Mouse (Mus musculus) MEL (cell line): ENCODE results near the gene Gm11060. TPM values are rescaled to one million over a fixed set of nuclear protein-coding genes. Genes with fewer than 3 reads are reported as not detected.

ENCODE experiments used
- DNase-seq: peaks from one replicate; pipeline ENCODE4 v3.0.0; 2011; ENCODE audit warnings: low read depth, low spot score
- H3K27ac ChIP-seq: 2 replicates; pipeline ENCODE4 v1.5.1; 2012; ENCODE audit warnings: low read depth, mild to moderate bottlenecking, control low read depth, low read length, moderate library complexity; ENCODE audit not compliant: control insufficient read depth
- H3K27me3 ChIP-seq, 2 experiments: fragments of 150-350 bp in 1 of 2; sonication (generic) in 1 of 2; 2 replicates each; pipeline ENCODE4 v1.6.1; 2012; ENCODE audit warnings: low read length in 2 of 2, mild to moderate bottlenecking in 2 of 2, improper control_type of control experiment in 1 of 2, moderate library complexity in 1 of 2; ENCODE audit not compliant: insufficient read depth in 2 of 2, control insufficient read depth in 1 of 2
- H3K36me3 ChIP-seq, 2 experiments: 2 replicates each; pipeline ENCODE4 v1.6.1; 2012 to 2014; ENCODE audit warnings: low read length in 2 of 2, improper control_type of control experiment in 1 of 2, inconsistent platforms in 1 of 2, mild to moderate bottlenecking in 1 of 2; ENCODE audit not compliant: insufficient read depth in 2 of 2, control insufficient read depth in 1 of 2
- H3K4me1 ChIP-seq, 2 experiments: fragments of 150-350 bp in 1 of 2; sonication (generic) in 1 of 2; 2 replicates each; pipeline ENCODE4 v1.6.1; 2012; ENCODE audit warnings: low read length in 2 of 2, improper control_type of control experiment in 1 of 2, mild to moderate bottlenecking in 1 of 2; ENCODE audit not compliant: insufficient read depth in 2 of 2, control insufficient read depth in 1 of 2
- H3K4me3 ChIP-seq, 2 experiments: fragments of 150-350 bp in 1 of 2; sonication (generic) in 1 of 2; 2 replicates each; pipeline ENCODE4 v1.5.1; 2012; ENCODE audit warnings: low read depth in 2 of 2, low read length in 2 of 2, mild to moderate bottlenecking in 2 of 2, moderate library complexity in 2 of 2, control low read depth in 1 of 2, improper control_type of control experiment in 1 of 2; ENCODE audit not compliant: control insufficient read depth in 1 of 2, insufficient read depth in 1 of 2
- H3K79me2 ChIP-seq: 2 replicates; pipeline ENCODE4 v1.6.1; 2012; ENCODE audit warnings: mild to moderate bottlenecking, low read length, moderate library complexity; ENCODE audit not compliant: control insufficient read depth, poor library complexity, insufficient read depth
- H3K9ac ChIP-seq: 2 replicates; pipeline ENCODE4 v1.6.1; 2012; ENCODE audit warnings: low read depth, mild to moderate bottlenecking, control low read depth, low read length, moderate library complexity; ENCODE audit not compliant: control insufficient read depth, poor library complexity, severe bottlenecking
- H3K9me3 ChIP-seq: fragments of 150-350 bp; sonication (generic); replicated peaks from 2 replicates; pipeline ENCODE4 v1.6.1; 2012; ENCODE audit warnings: mild to moderate bottlenecking, low read length, improper control_type of control experiment, moderate library complexity; ENCODE audit not compliant: insufficient read depth
- BHLHE40 ChIP-seq: IDR thresholded peaks from 2 replicates; pipeline ENCODE4 v1.6.1; 2012; ENCODE audit warnings: low read depth, mild to moderate bottlenecking, inconsistent platforms, low read length, improper control_type of control experiment, borderline replicate concordance
- CHD1 ChIP-seq: IDR thresholded peaks from 2 replicates; pipeline ENCODE4 v1.6.1; 2012; ENCODE audit warnings: low read depth, mild to moderate bottlenecking, inconsistent platforms, low read length, improper control_type of control experiment
- CTCF ChIP-seq, 3 experiments: IDR thresholded peaks in 2 of 3; conservative IDR thresholded peaks in 1 of 3; 2 replicates each; pipeline ENCODE4 v1.5.1; 2011 to 2012; ENCODE audit warnings: low read length in 3 of 3, low read depth in 2 of 3, mild to moderate bottlenecking in 2 of 3, improper control_type of control experiment in 1 of 3, inconsistent platforms in 1 of 3, mixed read lengths in 1 of 3, moderate library complexity in 1 of 3; ENCODE audit not compliant: control insufficient read depth in 1 of 3, insufficient read depth in 1 of 3, poor library complexity in 1 of 3, severe bottlenecking in 1 of 3
- E2F4 ChIP-seq: IDR thresholded peaks from 2 replicates; pipeline ENCODE4 v1.6.1; 2011; ENCODE audit warnings: low read depth, low read length, improper control_type of control experiment, borderline replicate concordance
- HCFC1 ChIP-seq: IDR thresholded peaks from 2 replicates; pipeline ENCODE4 v1.6.1; 2012; ENCODE audit warnings: low read depth, mild to moderate bottlenecking, inconsistent platforms, low read length, improper control_type of control experiment, moderate library complexity
- KAT2A ChIP-seq: conservative IDR thresholded peaks from 2 replicates; pipeline ENCODE4 v1.6.1; 2012; ENCODE audit warnings: low read depth, low read length, improper control_type of control experiment, inconsistent platforms
- MAX ChIP-seq: IDR thresholded peaks from 2 replicates; pipeline ENCODE4 v1.6.1; 2011; ENCODE audit warnings: low read length, improper control_type of control experiment
- MAZ ChIP-seq: IDR thresholded peaks from 2 replicates; pipeline ENCODE4 v1.6.1; 2012; ENCODE audit warnings: low read depth, mild to moderate bottlenecking, inconsistent platforms, low read length, improper control_type of control experiment
- MEF2A ChIP-seq: IDR thresholded peaks from 2 replicates; pipeline ENCODE4 v1.6.1; 2014; ENCODE audit warnings: low read depth, mild to moderate bottlenecking, inconsistent platforms, low read length, improper control_type of control experiment; ENCODE audit not compliant: poor library complexity, insufficient replicate concordance, severe bottlenecking; ENCODE audit errors: extremely low read depth
- MYC ChIP-seq: IDR thresholded peaks from 2 replicates; pipeline ENCODE4 v1.6.1; 2011; ENCODE audit warnings: low read depth, mild to moderate bottlenecking, low read length, improper control_type of control experiment, moderate library complexity
- NELFE ChIP-seq: IDR thresholded peaks from 2 replicates; pipeline ENCODE4 v1.6.1; 2011; ENCODE audit warnings: low read depth, low read length, improper control_type of control experiment
- NRF1 ChIP-seq: IDR thresholded peaks from 2 replicates; pipeline ENCODE4 v1.6.1; 2014; ENCODE audit warnings: low read depth, mild to moderate bottlenecking, inconsistent platforms, low read length, improper control_type of control experiment, moderate library complexity; ENCODE audit not compliant: poor library complexity, insufficient read depth, severe bottlenecking
- POLR2A ChIP-seq, 2 experiments: IDR thresholded peaks; 2 replicates each; pipeline ENCODE4 v1.6.1; 2011 to 2012; ENCODE audit warnings: low read length in 2 of 2, mild to moderate bottlenecking in 2 of 2, control low read depth in 1 of 2, improper control_type of control experiment in 1 of 2, low read depth in 1 of 2, moderate library complexity in 1 of 2; ENCODE audit not compliant: control insufficient read depth in 1 of 2, insufficient read depth in 1 of 2, poor library complexity in 1 of 2
- POLR2AphosphoS5 ChIP-seq: IDR thresholded peaks from 2 replicates; pipeline ENCODE4 v1.6.1; 2012; ENCODE audit warnings: low read depth, borderline replicate concordance, mild to moderate bottlenecking, inconsistent platforms, low read length, moderate library complexity, mixed read lengths
- RAD21 ChIP-seq: IDR thresholded peaks from 2 replicates; pipeline ENCODE4 v1.6.1; 2011; ENCODE audit warnings: mild to moderate bottlenecking, low read depth, low read length, improper control_type of control experiment
- TAL1 ChIP-seq: IDR thresholded peaks from 2 replicates; pipeline ENCODE4 v1.6.1; 2012; ENCODE audit warnings: mild to moderate bottlenecking, inconsistent platforms, low read length, moderate library complexity, mixed read lengths
- TBP ChIP-seq: IDR thresholded peaks from 2 replicates; pipeline ENCODE4 v1.8.0; 2011; ENCODE audit warnings: low read depth, low read length, improper control_type of control experiment
- UBTF ChIP-seq: IDR thresholded peaks from 2 replicates; pipeline ENCODE4 v1.6.1; 2012; ENCODE audit warnings: low read depth, mild to moderate bottlenecking, inconsistent platforms, low read length, improper control_type of control experiment, moderate library complexity, borderline replicate concordance; ENCODE audit not compliant: insufficient read depth
- USF1 ChIP-seq: IDR thresholded peaks from 2 replicates; pipeline ENCODE4 v1.6.1; 2014; ENCODE audit warnings: low read depth, mild to moderate bottlenecking, inconsistent platforms, low read length, improper control_type of control experiment, moderate library complexity
- ZC3H11A ChIP-seq: IDR thresholded peaks from 2 replicates; pipeline ENCODE4 v1.6.1; 2012; ENCODE audit warnings: low read depth, mild to moderate bottlenecking, inconsistent platforms, low read length, improper control_type of control experiment
- ZMIZ1 ChIP-seq: IDR thresholded peaks from 2 replicates; pipeline ENCODE4 v1.6.1; 2012; ENCODE audit warnings: low read depth, mild to moderate bottlenecking, inconsistent platforms, low read length, improper control_type of control experiment, moderate library complexity
- ZNF384 ChIP-seq: IDR thresholded peaks from 2 replicates; pipeline ENCODE4 v1.6.1; 2012; ENCODE audit warnings: low read depth, mild to moderate bottlenecking, inconsistent platforms, low read length, improper control_type of control experiment
- polyA plus RNA-seq, 2 experiments: library from polyadenylated mRNA; stranded (reverse) in 1 of 2; unstranded in 1 of 2; fragments of >175 nt in 1 of 2; fragments of >200 nt in 1 of 2; gene quantifications; 2 replicates each; pipeline versions ENCODE4 v1.2.1 to v1.2.4; 2012; ENCODE audit warnings: low replicate concordance in 2 of 2, low read depth in 1 of 2; ENCODE audit not compliant: insufficient read length in 2 of 2, insufficient read depth in 1 of 2, missing spikeins in 1 of 2
- total RNA-seq: library from RNA; depleted of rRNA; stranded (reverse); fragments of 300-350 nt; gene quantifications from 2 replicates; pipeline ENCODE4 v1.2.3, GENCODE M21; 2012

The Gm11060 gene
- total and polyA plus RNA-seq, 3 experiments, result not detected

DNA sequence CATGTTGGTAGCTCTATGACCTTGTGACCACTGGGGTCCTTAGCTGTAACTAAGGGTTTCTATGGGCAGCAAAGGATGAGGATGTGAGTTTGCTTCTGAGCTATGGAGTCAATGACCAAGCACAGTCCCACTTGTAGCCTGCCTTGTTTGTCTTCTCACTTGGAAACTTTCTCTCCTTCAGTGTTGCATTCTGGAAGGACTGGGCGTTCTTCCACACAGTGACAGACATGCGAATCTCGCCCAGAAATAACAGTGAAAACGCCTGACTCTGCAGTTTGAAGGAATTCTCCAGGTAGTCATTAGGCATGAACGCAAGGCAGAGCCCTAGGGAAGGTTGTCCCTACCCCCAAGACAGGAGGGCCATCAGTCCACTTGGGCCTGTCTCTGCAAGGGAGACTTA, 827 bp upstream of the Gm11060 start:
- Histone ChIP-seq H3K9me3 (no peaks in the 10 kb centered on the region), H3K9ac (no peak overlapping the region), H3K4me1 (no peaks in the 10 kb centered on the region), H3K27me3 (peaks cover 0 to 4% of the 10 kb centered on the region in 2 experiments; a peak in 2 of 4 replicates), H3K36me3 (no peaks in the 10 kb centered on the region), H3K4me3 (no peak overlapping the region), H3K79me2 (no peaks in the 10 kb centered on the region), H3K27ac (no peak overlapping the region)
- DNase-seq, result no peak
- TF ChIP-seq MAX, result no peak
- TF ChIP-seq ZMIZ1, result no peak
- no peak for TF ChIP-seq NRF1
- no peak for TF ChIP-seq MAZ
- TF ChIP-seq E2F4, result no peak
- no peak for TF ChIP-seq BHLHE40
- no peak for TF ChIP-seq USF1
- TF ChIP-seq CHD1, result no peak
- TF ChIP-seq MEF2A, result no peak

DNA sequence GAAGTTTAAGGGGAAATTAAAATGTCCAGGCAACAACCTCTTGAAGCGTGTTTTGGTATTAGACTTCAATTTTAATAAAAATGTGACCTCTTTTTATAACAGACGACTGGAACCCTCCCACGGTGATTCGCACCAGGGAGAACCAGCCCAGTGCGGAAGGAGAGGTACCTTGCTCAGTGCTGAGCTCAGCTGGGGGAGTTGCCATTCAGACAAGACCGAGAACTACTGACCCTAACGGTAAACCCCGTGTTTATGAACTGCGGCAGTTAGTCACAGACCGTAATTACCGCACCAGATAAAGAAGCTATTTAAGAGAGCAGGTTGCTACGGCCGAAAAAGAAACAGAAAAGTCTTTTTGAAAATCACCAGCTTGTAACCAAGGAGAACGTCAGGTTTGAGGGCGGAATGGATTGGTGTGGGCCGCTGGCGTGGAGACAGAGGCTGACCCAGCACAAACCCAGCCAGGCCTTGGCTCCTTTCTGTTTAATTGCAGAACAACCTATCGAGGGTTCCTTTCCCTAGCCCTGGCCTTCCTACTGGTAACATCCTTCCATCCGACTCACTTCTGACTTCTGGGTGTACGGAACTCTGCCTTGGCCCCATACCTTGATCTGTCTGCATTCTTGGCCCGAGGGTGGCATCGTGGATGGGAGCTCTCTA, 5.6 kb downstream of the Gm11060 start:
- Histone ChIP-seq H3K27me3 (peaks cover 0 to 3% of the 10 kb centered on the region in 2 experiments; a peak in 1 of 4 replicates), H3K27ac (no peak overlapping the region), H3K9ac (no peak overlapping the region)

DNA sequence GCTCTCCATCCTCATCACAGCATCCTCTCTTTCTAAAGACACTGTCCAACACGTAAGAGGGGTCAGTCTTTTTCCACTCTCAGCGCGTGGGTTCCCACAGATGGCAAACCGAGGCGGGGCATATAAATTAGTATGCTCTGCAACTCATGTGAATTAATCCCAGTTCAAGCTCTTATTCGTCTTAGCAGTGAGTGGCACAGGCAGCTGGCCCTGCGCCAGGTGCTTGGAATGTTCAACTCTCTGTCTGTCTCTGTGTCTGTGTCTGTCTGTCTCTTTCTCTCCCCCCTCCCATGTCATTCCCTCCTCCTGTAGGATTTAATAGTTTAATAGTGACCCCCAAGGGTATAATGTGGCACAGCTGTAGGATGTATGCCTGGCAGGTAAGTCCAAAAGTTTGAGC, 7.6 kb downstream of the Gm11060 start:
- DNase-seq, result no peak
- no peak overlapping the region for H3K27ac ChIP-seq
- no peaks in the 10 kb centered on the region for H3K9me3 ChIP-seq
- H3K36me3 ChIP-seq, result no peaks in the 10 kb centered on the region
- H3K4me1 ChIP-seq, result no peaks in the 10 kb centered on the region
- no peak for TF ChIP-seq CHD1
- TF ChIP-seq CTCF (IDR thresholded peaks at IDR 0.05 in 2 of 3, conservative IDR thresholded peaks at IDR 0.05 in 1 of 3; ENCODE audit: control insufficient read depth in 1 of 3, insufficient read depth in 1 of 3, low read depth in 2 of 3, low read length in 3 of 3, poor library complexity in 1 of 3, severe bottlenecking in 1 of 3), result no peak
- TF ChIP-seq NELFE, result no peak
- no peak for TF ChIP-seq POLR2AphosphoS5
- no peak for TF ChIP-seq TBP
- TF ChIP-seq E2F4, result no peak
- TF ChIP-seq ZMIZ1, result no peak
- no peak for TF ChIP-seq MEF2A
- TF ChIP-seq ZC3H11A, result no peak
- TF ChIP-seq RAD21, result no peak
- no peak for TF ChIP-seq ZNF384
- TF ChIP-seq MYC, result no peak
- TF ChIP-seq TAL1, result no peak
- 0 out of 4 replicates have a peak, but pooled peaks cover 0 to 1% of the 10 kb centered on the region in 2 experiments for H3K27me3 ChIP-seq
- H3K79me2 ChIP-seq, result no peaks in the 10 kb centered on the region
- no peak overlapping the region for H3K4me3 ChIP-seq
- no peak overlapping the region for H3K9ac ChIP-seq

More for the DNA sequence above, 5.6 kb downstream of the Gm11060 start:
- TF ChIP-seq UBTF (no peak), MYC (no peak), ZNF384 (no peak), POLR2A (IDR thresholded peaks at IDR 0.05; ENCODE audit: control insufficient read depth in 1 of 2, insufficient read depth in 1 of 2, low read depth in 1 of 2, low read length in 2 of 2, poor library complexity in 1 of 2) (no peak), KAT2A (no peak), HCFC1 (no peak)
- no peak for DNase-seq
- H3K4me1 ChIP-seq, result no peaks in the 10 kb centered on the region
- no peaks in the 10 kb centered on the region for H3K36me3 ChIP-seq
- no peaks in the 10 kb centered on the region for H3K9me3 ChIP-seq
- no peaks in the 10 kb centered on the region for H3K79me2 ChIP-seq
- no peak overlapping the region for H3K4me3 ChIP-seq
